Mouse (Mus musculus) layer of hippocampus, adult 18-20 months (tissue): ENCODE results near the gene Duoxa1. TPM values are rescaled to one million over a fixed set of nuclear protein-coding genes. Genes with fewer than 3 reads are reported as not detected.
"Not testable (repeated sequence)": the region's sequence is repeated elsewhere in the genome, so short reads cannot be mapped to it uniquely, and the experiment has no call there.

Experiments
- DNase-seq, 2 experiments: peaks; one replicate each; pipeline ENCODE4 v3.0.0; 2022; ENCODE audit warnings: low spot score in 2 of 2
- total RNA-seq, 2 experiments: library from RNA; stranded (reverse); gene quantifications; 2 replicates each; pipeline ENCODE4 v1.2.3; 2021

Duoxa1 gene
- total RNA-seq, 2 experiments from 2014 or later = 0.33 TPM; not detected in 1

- DNase-seq = no peak
These were observed 18.7 kb upstream of the Duoxa1 start for GRCm38 (mm10) chr2:122332222-122332621.

- not testable (repeated sequence) for DNase-seq
These were observed 16.8 kb upstream of the Duoxa1 start for GRCm38 (mm10) chr2:122330317-122330716.

DNA sequence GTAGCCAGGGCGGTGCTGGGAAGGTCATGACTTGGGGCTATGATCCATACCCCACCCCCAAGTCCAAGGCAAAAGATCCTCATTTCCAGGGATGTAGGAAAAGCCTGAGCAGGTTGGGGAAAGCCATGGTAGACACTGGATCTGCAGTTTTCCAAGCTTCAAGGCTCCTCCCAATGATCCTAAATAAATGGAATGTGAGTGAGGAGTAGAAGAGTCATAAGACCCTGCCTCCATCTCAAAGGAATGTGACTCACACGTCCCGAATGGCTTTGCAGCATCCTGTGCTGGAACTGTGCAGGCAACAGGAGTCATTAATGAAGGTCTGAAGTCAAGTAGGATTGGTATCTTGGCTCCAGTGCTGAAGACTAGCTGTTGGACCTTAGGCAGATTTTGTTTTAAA, 14.5 kb upstream of the Duoxa1 start:
- DNase-seq = no peak

- DNase-seq = no peak
These were observed 11.8 kb upstream of the Duoxa1 start for GRCm38 (mm10) chr2:122325361-122325760.

DNA sequence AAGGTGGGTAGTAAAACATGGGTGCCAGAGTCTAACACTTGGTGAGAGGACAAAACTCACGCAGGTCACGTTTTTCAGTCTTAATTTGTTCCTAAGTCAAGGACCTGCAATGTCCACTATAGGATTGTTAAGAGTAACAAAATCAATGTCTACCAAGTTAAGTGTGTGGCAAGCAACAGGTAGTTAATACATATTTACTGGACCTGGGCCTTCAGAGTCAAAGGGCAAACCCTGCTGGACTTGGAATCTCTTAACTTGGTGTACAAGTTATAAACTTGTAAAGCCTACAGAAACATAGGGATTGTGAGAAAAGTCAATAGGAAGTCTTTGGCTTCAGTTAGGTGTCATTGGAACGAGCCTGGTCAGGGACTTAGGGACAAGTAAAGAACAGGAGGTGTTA, 11.1 kb upstream of the Duoxa1 start:
- DNase-seq = no peak

DNA sequence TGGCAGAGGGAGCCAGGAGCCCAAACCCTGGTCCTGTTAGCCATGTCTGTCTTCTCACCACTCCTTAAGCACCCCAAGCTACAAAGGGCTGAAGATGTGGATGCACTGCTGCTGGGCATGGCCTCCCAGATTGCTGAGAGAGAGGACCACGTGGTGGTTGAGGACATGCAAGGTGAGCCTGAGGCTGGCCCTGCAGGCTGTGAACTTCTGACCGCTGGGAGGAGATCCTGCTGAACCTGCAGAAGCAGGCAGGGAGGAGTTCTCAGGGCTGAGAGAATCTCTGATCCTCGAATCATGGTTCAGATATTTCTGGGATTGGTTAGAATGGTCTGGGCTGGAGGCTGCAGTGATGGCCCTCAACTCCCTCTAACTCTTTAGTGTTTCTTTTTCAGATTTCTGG, 10.4 kb upstream of the Duoxa1 start:
- DNase-seq = no peak

DNA sequence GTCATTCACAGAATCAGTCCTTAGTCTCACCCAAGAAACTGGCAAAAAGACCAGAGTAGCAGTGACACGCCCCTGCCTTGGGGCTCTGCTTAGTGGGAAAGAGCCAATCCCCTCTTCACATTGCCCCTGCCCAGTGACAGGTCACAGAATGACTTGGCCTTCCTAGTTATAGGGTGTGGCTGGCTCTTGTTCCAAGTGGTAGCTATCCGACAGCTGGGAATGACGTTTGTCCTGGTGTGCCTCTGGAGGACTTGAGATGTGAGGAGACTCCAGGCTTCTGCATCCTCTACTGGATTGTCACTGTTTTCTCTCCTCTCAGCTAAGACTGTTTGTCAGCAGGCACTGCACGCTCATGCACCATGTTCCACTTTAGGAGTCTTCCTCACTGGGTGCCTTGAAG, 3.9 kb upstream of the Duoxa1 start:
- DNase-seq = no peak

DNA sequence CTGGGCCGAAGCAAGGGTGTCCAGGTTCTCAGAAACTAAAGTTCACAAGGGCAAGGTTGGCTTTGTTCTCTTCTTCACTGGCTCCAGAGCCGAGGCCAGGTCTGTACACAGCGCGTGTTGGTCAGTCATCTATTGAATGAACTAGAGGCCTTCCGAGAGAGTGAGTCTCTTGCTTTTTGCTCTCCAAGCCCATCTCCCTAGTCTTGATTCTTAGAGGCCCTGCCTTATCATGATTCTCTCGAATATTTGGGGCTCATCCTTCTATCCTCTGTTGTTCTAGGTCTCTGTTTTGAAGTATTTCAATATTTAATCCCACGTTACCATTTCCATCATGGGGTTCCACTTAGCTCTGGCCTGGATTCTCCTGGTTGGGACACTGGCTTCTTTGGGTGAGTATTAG, 1.8 kb upstream of the Duoxa1 start, which contains the start of gene Duox1:
TSS of gene Duox1 (plus strand) at position 301 of the 400 bp plus-strand sequence.
- no peak for DNase-seq

DNA sequence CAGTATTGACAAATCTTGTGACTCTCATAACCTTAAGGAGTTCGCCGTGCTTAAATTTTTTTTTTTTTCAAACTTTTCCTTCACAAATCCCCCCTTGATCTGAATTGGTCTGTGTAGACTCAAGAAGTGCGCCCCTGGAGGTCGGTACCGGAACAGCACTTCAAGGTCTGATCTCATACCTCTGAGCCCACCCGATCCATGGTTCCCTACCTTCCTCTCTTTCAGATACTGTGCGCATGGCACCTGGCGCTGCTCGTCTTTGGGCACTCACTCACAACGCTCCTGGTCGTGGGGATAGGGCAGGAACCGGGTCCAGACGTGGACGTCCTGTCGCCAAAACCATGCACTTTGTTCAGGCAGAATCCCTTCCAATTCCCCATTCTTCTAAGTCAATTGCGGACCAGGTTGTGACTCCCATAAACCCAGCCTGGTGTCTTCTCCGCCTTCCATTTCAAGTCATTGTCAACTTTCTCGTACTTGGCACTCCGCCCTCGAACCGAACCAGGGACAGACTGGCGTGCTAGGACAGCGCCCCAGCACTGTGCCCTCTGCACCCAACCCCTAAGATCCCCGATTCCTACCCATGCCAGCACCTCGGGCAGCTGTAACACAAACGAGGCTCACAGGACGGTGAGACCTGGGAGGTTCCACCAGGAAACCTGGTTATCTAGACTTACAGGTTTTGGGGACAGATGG, 660 bp downstream of the Duoxa1 start:
- DNase-seq = peak; percentile 8 to 60

GRCm38 (mm10) chr2:122311561-122311960, 2.0 kb downstream of the Duoxa1 start:
- no peak for DNase-seq

DNA sequence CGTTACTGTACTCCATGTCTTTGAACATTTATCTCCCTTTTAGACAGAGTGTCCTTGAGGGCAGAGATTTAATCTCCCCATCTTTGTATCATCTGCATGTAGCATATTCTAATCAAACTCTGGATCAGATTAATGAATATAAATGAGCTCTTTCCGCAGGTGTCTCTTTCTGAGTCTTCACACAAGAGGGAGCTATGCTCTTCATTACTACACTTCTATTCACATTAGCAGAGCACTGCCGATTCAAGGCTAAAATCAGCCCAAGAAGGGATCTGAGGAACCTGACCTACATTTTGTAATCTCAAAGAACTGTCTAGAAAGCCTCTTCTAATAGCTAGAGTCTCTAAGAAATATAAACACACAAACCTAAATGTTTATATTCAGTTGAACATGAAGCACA, 3.9 kb downstream of the Duoxa1 start:
- DNase-seq = no peak

GRCm38 (mm10) chr2:122306184-122306583, 7.3 kb downstream of the Duoxa1 start:
- no peak for DNase-seq

GRCm38 (mm10) chr2:122305097-122305892, 8.2 kb downstream of the Duoxa1 start:
- DNase-seq = no peak

DNA sequence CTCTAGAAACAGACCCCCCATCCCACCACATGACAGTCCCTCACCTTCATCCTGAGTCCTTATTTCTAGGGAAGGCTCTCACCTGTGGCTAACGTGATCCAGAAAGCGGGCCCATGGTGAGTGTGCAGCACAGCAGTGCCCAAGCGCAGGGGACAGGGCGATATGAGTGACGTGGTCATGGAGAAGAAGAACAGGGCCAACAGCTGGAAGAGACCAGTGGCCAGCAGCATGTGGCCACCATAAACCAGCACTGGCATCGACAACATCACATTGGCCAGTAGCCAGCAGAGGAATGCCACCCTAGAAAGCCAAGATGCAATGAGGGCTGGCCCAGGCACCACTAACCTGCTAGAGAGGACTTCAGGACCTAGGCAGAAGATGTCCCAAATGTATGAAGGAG, 9.0 kb downstream of the Duoxa1 start:
- no peak for DNase-seq

GRCm38 (mm10) chr2:122302574-122303241, 10.8 kb downstream of the Duoxa1 start:
- peak; percentile 16 to 61 for DNase-seq

GRCm38 (mm10) chr2:122301921-122302573, 11.5 kb downstream of the Duoxa1 start:
- no peak for DNase-seq

GRCm38 (mm10) chr2:122301081-122301920, 12.2 kb downstream of the Duoxa1 start:
- DNase-seq = peak in 1 of 2 experiments; percentile 13

GRCm38 (mm10) chr2:122300656-122301020, 12.9 kb downstream of the Duoxa1 start:
- DNase-seq = no peak

GRCm38 (mm10) chr2:122299911-122300655, 13.4 kb downstream of the Duoxa1 start:
- DNase-seq = no peak
